Mouse (Mus musculus): Measurements from ENCODE around the gene Cdc42ep2.

DNA sequence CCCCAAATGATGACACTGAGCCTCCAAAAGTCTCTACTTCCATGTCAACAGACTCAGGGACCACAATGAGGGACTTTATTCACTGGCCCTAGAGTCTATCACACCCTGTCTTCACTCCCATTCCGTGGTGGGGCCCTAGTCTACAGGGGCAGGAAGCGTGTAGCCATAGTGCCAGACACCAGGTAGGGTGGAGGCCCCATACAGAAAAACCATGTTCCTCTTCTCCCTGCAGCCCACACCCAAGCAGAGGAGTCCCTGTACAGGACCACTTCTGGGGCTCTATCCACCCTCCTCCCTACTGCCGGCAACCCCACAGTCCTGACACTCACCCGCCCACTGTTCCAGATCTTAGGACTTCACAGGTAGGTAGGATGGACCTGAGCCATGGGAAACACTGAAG lies 52.1 kb downstream of the Cdc42ep2 start:
- TF ChIP-seq CTCF (conservative IDR thresholded peaks at IDR 0.05; ENCODE audit: low read length) (no peak), NANOG (IDR thresholded peaks at IDR 0.05; ENCODE audit: borderline replicate concordance, low read length) (no peak)
